Mouse (Mus musculus): ENCODE measurements around the gene Olfr105-ps. TPM values are rescaled to one million over a fixed set of nuclear protein-coding genes. Genes with fewer than 3 reads are reported as not detected.

Gene Olfr105-ps
- not detected in 2 replicates for polyA plus RNA-seq (2012; rRNA removed)

GRCm38 (mm10) chr17:37378733-37379132 is at the start of gene Olfr105-ps:
Gene Olfr105-ps, plus strand, starts transcription at chr17:37379033.
- Histone ChIP-seq H3K4me1 (replicated peaks; ENCODE audit: control insufficient read depth, insufficient read depth, low read length) (no peaks in the 10 kb centered on the region), H3K27ac (ENCODE audit: control insufficient read depth, insufficient read depth, low read length) (no peak within 1 kb of the TSS), H3K36me3 (ENCODE audit: control insufficient read depth, insufficient read depth, low read length) (no peaks in the 10 kb centered on the region), H3K27me3 (ENCODE audit: control insufficient read depth, insufficient read depth, low read length) (no peaks in the 10 kb centered on the region), H3K4me3 (ENCODE audit: control insufficient read depth, insufficient read depth, low read length) (no peak within 1 kb of the TSS)
- DNase-seq: no peak
- TF ChIP-seq POLR2A (IDR thresholded peaks at IDR 0.05; ENCODE audit: control insufficient read depth, extremely low read depth, insufficient read depth, low read length, poor library complexity) (no peak), CTCF (IDR thresholded peaks at IDR 0.05; ENCODE audit: borderline replicate concordance, control insufficient read depth, extremely low read depth, insufficient read depth, low read length, poor library complexity) (no peak)

- H3K27ac ChIP-seq (ENCODE audit: control insufficient read depth, insufficient read depth, low read length): no peak within 1 kb of the TSS
- H3K4me1 ChIP-seq (replicated peaks; ENCODE audit: control insufficient read depth, insufficient read depth, low read length): no peaks in the 10 kb centered on the region
- TF ChIP-seq POLR2A (IDR thresholded peaks at IDR 0.05; ENCODE audit: control insufficient read depth, extremely low read depth, insufficient read depth, low read length, poor library complexity) (no peak), CTCF (IDR thresholded peaks at IDR 0.05; ENCODE audit: borderline replicate concordance, control insufficient read depth, extremely low read depth, insufficient read depth, low read length, poor library complexity) (no peak)
- no peaks in the 10 kb centered on the region for H3K36me3 ChIP-seq (ENCODE audit: control insufficient read depth, insufficient read depth, low read length)
- DNase-seq: no peak
- WGBS: 95% methylated on average over 2 of the region's 2 CpGs
- H3K4me3 ChIP-seq (ENCODE audit: control insufficient read depth, insufficient read depth, low read length): no peak within 1 kb of the TSS
- no peaks in the 10 kb centered on the region for H3K27me3 ChIP-seq (ENCODE audit: control insufficient read depth, insufficient read depth, low read length)
Observed at GRCm38 (mm10) chr17:37339598-37339997, 39.2 kb upstream of the Olfr105-ps start, which contains the start of gene Olfr103. Gene Olfr103, minus strand, starts transcription at chr17:37339698.

- H3K4me3 ChIP-seq (ENCODE audit: control insufficient read depth, insufficient read depth, low read length): no peak within 1 kb of the TSS
- no peak for TF ChIP-seq POLR2A (IDR thresholded peaks at IDR 0.05; ENCODE audit: control insufficient read depth, extremely low read depth, insufficient read depth, low read length, poor library complexity)
- TF ChIP-seq CTCF (IDR thresholded peaks at IDR 0.05; ENCODE audit: borderline replicate concordance, control insufficient read depth, extremely low read depth, insufficient read depth, low read length, poor library complexity): no peak
- no peak within 1 kb of the TSS for H3K27ac ChIP-seq (ENCODE audit: control insufficient read depth, insufficient read depth, low read length)
- no peaks in the 10 kb centered on the region for H3K27me3 ChIP-seq (ENCODE audit: control insufficient read depth, insufficient read depth, low read length)
- no peak for DNase-seq
- no peaks in the 10 kb centered on the region for H3K4me1 ChIP-seq (replicated peaks; ENCODE audit: control insufficient read depth, insufficient read depth, low read length)
- H3K36me3 ChIP-seq (ENCODE audit: control insufficient read depth, insufficient read depth, low read length): no peaks in the 10 kb centered on the region
Observed at GRCm38 (mm10) chr17:37359282-37359681, 19.6 kb upstream of the Olfr105-ps start, which contains the start of gene Olfr104-ps. Gene Olfr104-ps, plus strand, starts transcription at chr17:37359582.

- WGBS: 83% methylated on average over 1 of the region's 1 CpGs
- no peak within 1 kb of the TSS for H3K4me3 ChIP-seq (ENCODE audit: control insufficient read depth, insufficient read depth, low read length)
- no peaks in the 10 kb centered on the region for H3K36me3 ChIP-seq (ENCODE audit: control insufficient read depth, insufficient read depth, low read length)
- no peaks in the 10 kb centered on the region for H3K27me3 ChIP-seq (ENCODE audit: control insufficient read depth, insufficient read depth, low read length)
- DNase-seq: no peak
- H3K27ac ChIP-seq (ENCODE audit: control insufficient read depth, insufficient read depth, low read length): no peak within 1 kb of the TSS
- no peaks in the 10 kb centered on the region for H3K4me1 ChIP-seq (replicated peaks; ENCODE audit: control insufficient read depth, insufficient read depth, low read length)
- TF ChIP-seq CTCF (IDR thresholded peaks at IDR 0.05; ENCODE audit: borderline replicate concordance, control insufficient read depth, extremely low read depth, insufficient read depth, low read length, poor library complexity) (no peak), POLR2A (IDR thresholded peaks at IDR 0.05; ENCODE audit: control insufficient read depth, extremely low read depth, insufficient read depth, low read length, poor library complexity) (no peak)
Observed at GRCm38 (mm10) chr17:37390093-37390492, 11.3 kb downstream of the Olfr105-ps start, which contains the start of gene Olfr106-ps. Gene Olfr106-ps, plus strand, starts transcription at chr17:37390393.

GRCm38 (mm10) chr17:37398926-37399325 is 20.1 kb downstream of the Olfr105-ps start, which contains the start of gene Olfr107:
Gene Olfr107, plus strand, starts transcription at chr17:37399226.
- Histone ChIP-seq H3K27me3 (ENCODE audit: control insufficient read depth, insufficient read depth, low read length) (no peaks in the 10 kb centered on the region), H3K27ac (ENCODE audit: control insufficient read depth, insufficient read depth, low read length) (no peak within 1 kb of the TSS), H3K36me3 (ENCODE audit: control insufficient read depth, insufficient read depth, low read length) (no peaks in the 10 kb centered on the region), H3K4me1 (replicated peaks; ENCODE audit: control insufficient read depth, insufficient read depth, low read length) (no peaks in the 10 kb centered on the region), H3K4me3 (ENCODE audit: control insufficient read depth, insufficient read depth, low read length) (no peak within 1 kb of the TSS)
- WGBS: 78% methylated on average over 3 of the region's 3 CpGs
- TF ChIP-seq POLR2A (IDR thresholded peaks at IDR 0.05; ENCODE audit: control insufficient read depth, extremely low read depth, insufficient read depth, low read length, poor library complexity) (no peak), CTCF (IDR thresholded peaks at IDR 0.05; ENCODE audit: borderline replicate concordance, control insufficient read depth, extremely low read depth, insufficient read depth, low read length, poor library complexity) (no peak)
- DNase-seq: no peak

GRCm38 (mm10) chr17:37413380-37413779 is 34.5 kb downstream of the Olfr105-ps start:
- no peak overlapping the region for H3K27ac ChIP-seq (ENCODE audit: control insufficient read depth, insufficient read depth, low read length)
- no peaks in the 10 kb centered on the region for H3K4me1 ChIP-seq (replicated peaks; ENCODE audit: control insufficient read depth, insufficient read depth, low read length)
- DNase-seq: no peak
- H3K4me3 ChIP-seq (ENCODE audit: control insufficient read depth, insufficient read depth, low read length): no peak overlapping the region
- H3K36me3 ChIP-seq (ENCODE audit: control insufficient read depth, insufficient read depth, low read length): no peaks in the 10 kb centered on the region
- TF ChIP-seq POLR2A (IDR thresholded peaks at IDR 0.05; ENCODE audit: control insufficient read depth, extremely low read depth, insufficient read depth, low read length, poor library complexity): no peak
- TF ChIP-seq CTCF (IDR thresholded peaks at IDR 0.05; ENCODE audit: borderline replicate concordance, control insufficient read depth, extremely low read depth, insufficient read depth, low read length, poor library complexity): no peak
- H3K27me3 ChIP-seq (ENCODE audit: control insufficient read depth, insufficient read depth, low read length): no peaks in the 10 kb centered on the region

Other genes starting within 250 kb of the Olfr105-ps start
- 0.09 TPM in 1 of 2 replicates, not detected in the other for gene Olfr93, start 217.5 kb upstream of the Olfr105-ps start, polyA plus RNA-seq (2012; rRNA removed)
- 34.0 and 39.1 TPM in 2 replicates for gene Ubd, start 185.1 kb upstream of the Olfr105-ps start, polyA plus RNA-seq (2012; rRNA removed)
- not detected in 2 replicates for gene Olfr94, start 178.0 kb upstream of the Olfr105-ps start, polyA plus RNA-seq (2012; rRNA removed)
- gene Olfr95, start 165.9 kb upstream of the Olfr105-ps start, polyA plus RNA-seq (2012; rRNA removed): 0.03 TPM in 1 of 2 replicates, not detected in the other
- gene Olfr96, start 158.9 kb upstream of the Olfr105-ps start, polyA plus RNA-seq (2012; rRNA removed): not detected in 2 replicates
- gene Olfr97, start 141.7 kb upstream of the Olfr105-ps start, polyA plus RNA-seq (2012; rRNA removed): not detected in 2 replicates
- gene Olfr98, start 115.3 kb upstream of the Olfr105-ps start, polyA plus RNA-seq (2012; rRNA removed): not detected in 2 replicates
- gene H2-M3, start 108.8 kb upstream of the Olfr105-ps start, polyA plus RNA-seq (2012; rRNA removed): 24.2 and 24.3 TPM in 2 replicates
- gene Olfr99, start 95.6 kb upstream of the Olfr105-ps start, polyA plus RNA-seq (2012; rRNA removed): not detected in 2 replicates
- gene Olfr101, start 74.7 kb upstream of the Olfr105-ps start, polyA plus RNA-seq (2012; rRNA removed): not detected in 2 replicates
- gene Olfr102, start 62.0 kb upstream of the Olfr105-ps start, polyA plus RNA-seq (2012; rRNA removed): 0.19 TPM in 1 of 2 replicates, not detected in the other
- gene Olfr103, start 39.3 kb upstream of the Olfr105-ps start, polyA plus RNA-seq (2012; rRNA removed): not detected in 2 replicates
- gene Olfr104-ps, start 19.5 kb upstream of the Olfr105-ps start, polyA plus RNA-seq (2012; rRNA removed): not detected in 2 replicates
- not detected in 2 replicates for gene Olfr106-ps, start 11.4 kb downstream of the Olfr105-ps start, polyA plus RNA-seq (2012; rRNA removed)
- gene Olfr107, start 20.2 kb downstream of the Olfr105-ps start, polyA plus RNA-seq (2012; rRNA removed): not detected in 2 replicates
- gene Olfr108, start 66.4 kb downstream of the Olfr105-ps start, polyA plus RNA-seq (2012; rRNA removed): not detected in 2 replicates
- gene Olfr109, start 79.9 kb downstream of the Olfr105-ps start, polyA plus RNA-seq (2012; rRNA removed): not detected in 2 replicates
- gene H2-M2, start 104.5 kb downstream of the Olfr105-ps start, polyA plus RNA-seq (2012; rRNA removed): 20.8 and 24.8 TPM in 2 replicates
- 0.24 and 0.77 TPM in 2 replicates for gene Olfr110, start 113.4 kb downstream of the Olfr105-ps start, polyA plus RNA-seq (2012; rRNA removed)
- 2.5 and 3.4 TPM in 2 replicates for gene Olfr111, start 129.0 kb downstream of the Olfr105-ps start, polyA plus RNA-seq (2012; rRNA removed)
- gene Olfr112, start 190.4 kb downstream of the Olfr105-ps start, polyA plus RNA-seq (2012; rRNA removed): not detected in 2 replicates
- not detected in 2 replicates for gene Olfr113, start 198.6 kb downstream of the Olfr105-ps start, polyA plus RNA-seq (2012; rRNA removed)
- gene Olfr114, start 213.7 kb downstream of the Olfr105-ps start, polyA plus RNA-seq (2012; rRNA removed): not detected in 2 replicates
- gene Olfr115, start 248.1 kb downstream of the Olfr105-ps start, polyA plus RNA-seq (2012; rRNA removed): not detected in 2 replicates
- gene Olfr116, start 248.2 kb downstream of the Olfr105-ps start, polyA plus RNA-seq (2012; rRNA removed): not detected in 2 replicates